Mouse (Mus musculus) megakaryocyte, embryonic 14.5 days (primary cell): Measurements from ENCODE around the gene Shb. TPM values are rescaled to one million over a fixed set of nuclear protein-coding genes. Genes with fewer than 3 reads are reported as not detected.

Experiments used
- H3K27me3 ChIP-seq: replicated peaks from 2 replicates; pipeline ENCODE3; 2012; ENCODE audit warnings: inconsistent platforms
- H3K36me3 ChIP-seq: replicated peaks from 2 replicates; pipeline ENCODE3; 2012; ENCODE audit warnings: low read length, inconsistent platforms, mixed read lengths
- H3K4me1 ChIP-seq: 2 replicates; pipeline ENCODE4 v1.6.1; 2012; ENCODE audit warnings: inconsistent platforms
- H3K4me3 ChIP-seq: replicated peaks from 2 replicates; pipeline ENCODE3; 2012; ENCODE audit warnings: moderate library complexity, mild to moderate bottlenecking, inconsistent platforms
- H3K9me3 ChIP-seq: 2 replicates; pipeline ENCODE4 v1.6.1; 2012; ENCODE audit warnings: inconsistent platforms
- FLI1 ChIP-seq: IDR thresholded peaks from 2 replicates; pipeline ENCODE4 v1.6.1; 2012; ENCODE audit warnings: low read length, inconsistent platforms, mixed read lengths
- GATA1 ChIP-seq: IDR thresholded peaks from 3 replicates; pipeline ENCODE4 v1.6.1; 2012; ENCODE audit warnings: mixed read lengths, low read length, inconsistent platforms, borderline replicate concordance
- polyA plus RNA-seq: library from polyadenylated mRNA; stranded (reverse); fragments of >175 nt; gene quantifications from 2 replicates; pipeline ENCODE4 v1.2.3, GENCODE M21; 2012; ENCODE audit warnings: low replicate concordance; ENCODE audit not compliant: insufficient read depth

Shb gene
- polyA plus RNA-seq, 1 experiment = 20.2 TPM

DNA sequence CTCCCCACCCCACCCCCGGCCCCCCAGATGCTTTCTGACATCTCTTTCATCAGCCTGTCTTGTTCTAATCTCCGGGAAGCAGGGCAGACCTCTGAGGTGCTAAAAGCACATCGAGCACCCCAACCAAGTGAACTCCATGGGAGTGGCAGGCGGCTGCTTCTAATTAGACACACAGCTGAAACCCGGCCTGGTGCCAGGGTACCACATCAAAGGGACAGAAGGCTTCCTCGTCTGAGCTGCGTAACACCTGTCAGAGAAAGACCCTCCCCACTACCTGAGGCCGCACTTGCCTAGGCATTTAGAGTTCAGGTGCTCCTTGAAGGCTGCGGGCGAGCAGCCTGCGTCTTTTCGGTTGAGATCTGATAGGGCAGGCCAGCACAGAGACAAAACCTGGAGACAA is 67.7 kb downstream of the Shb start:
- H3K27me3 ChIP-seq = peaks cover under 1% of the 10 kb centered on the region
- no peak overlapping the region for H3K4me3 ChIP-seq
- peaks cover 19% of the 10 kb centered on the region for H3K36me3 ChIP-seq
- no peak for TF ChIP-seq GATA1
- no peak for TF ChIP-seq FLI1
- no peaks in the 10 kb centered on the region for H3K9me3 ChIP-seq
- peaks cover 59% of the 10 kb centered on the region for H3K4me1 ChIP-seq

DNA sequence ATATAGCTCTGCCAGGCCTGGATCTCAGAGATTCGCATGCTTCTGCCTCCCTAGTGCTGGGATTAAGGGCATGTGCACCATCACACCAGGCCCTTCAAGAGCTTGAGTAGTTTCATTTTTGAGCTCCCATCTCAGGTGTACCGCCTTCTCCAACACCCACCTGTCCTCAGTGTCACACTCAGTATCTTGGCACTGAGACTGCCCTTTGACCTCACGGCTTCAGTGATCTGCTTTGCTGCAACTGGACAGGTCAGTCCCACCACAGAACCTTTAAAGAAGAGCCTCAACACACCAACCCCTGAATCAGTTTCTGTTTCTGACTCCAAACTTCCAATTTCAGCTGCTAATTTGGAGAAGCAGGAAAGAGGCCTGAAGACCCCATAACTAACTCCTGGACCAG is 68.1 kb downstream of the Shb start:
- Histone ChIP-seq H3K4me3 (no peak overlapping the region), H3K36me3 (peaks cover 21% of the 10 kb centered on the region), H3K4me1 (peaks cover 60% of the 10 kb centered on the region), H3K27me3 (peaks cover 3% of the 10 kb centered on the region), H3K9me3 (no peaks in the 10 kb centered on the region)
- TF ChIP-seq GATA1 (no peak), FLI1 (no peak)

- peaks cover 28% of the 10 kb centered on the region for H3K36me3 ChIP-seq
- TF ChIP-seq GATA1 = no peak
- TF ChIP-seq FLI1 = no peak
- H3K27me3 ChIP-seq = peaks cover 3% of the 10 kb centered on the region
- no peak overlapping the region for H3K4me3 ChIP-seq
- no peaks in the 10 kb centered on the region for H3K9me3 ChIP-seq
- peaks cover 62% of the 10 kb centered on the region for H3K4me1 ChIP-seq
Measured at GRCm38 (mm10) chr4:45462628-45463027, 69.6 kb downstream of the Shb start.

- no peak for TF ChIP-seq GATA1
- TF ChIP-seq FLI1 = no peak
- peaks cover 61% of the 10 kb centered on the region for H3K4me1 ChIP-seq
- H3K4me3 ChIP-seq = no peak overlapping the region
- no peaks in the 10 kb centered on the region for H3K9me3 ChIP-seq
- peaks cover 3% of the 10 kb centered on the region for H3K27me3 ChIP-seq
- H3K36me3 ChIP-seq = peaks cover 33% of the 10 kb centered on the region
Measured at GRCm38 (mm10) chr4:45461661-45462060, 70.6 kb downstream of the Shb start.

GRCm38 (mm10) chr4:45459375-45459774 is 72.9 kb downstream of the Shb start:
- Histone ChIP-seq H3K4me1 (peaks cover 62% of the 10 kb centered on the region), H3K36me3 (peaks cover 44% of the 10 kb centered on the region), H3K27me3 (peaks cover 3% of the 10 kb centered on the region), H3K4me3 (no peak overlapping the region), H3K9me3 (no peaks in the 10 kb centered on the region)
- no peak for TF ChIP-seq GATA1
- no peak for TF ChIP-seq FLI1

GRCm38 (mm10) chr4:45457543-45457942 is 74.7 kb downstream of the Shb start:
- no peak for TF ChIP-seq FLI1
- TF ChIP-seq GATA1 = no peak
- peaks cover 3% of the 10 kb centered on the region for H3K27me3 ChIP-seq
- no peak overlapping the region for H3K4me3 ChIP-seq
- H3K9me3 ChIP-seq = no peaks in the 10 kb centered on the region
- H3K36me3 ChIP-seq = peaks cover 55% of the 10 kb centered on the region
- H3K4me1 ChIP-seq = peaks cover 66% of the 10 kb centered on the region

DNA sequence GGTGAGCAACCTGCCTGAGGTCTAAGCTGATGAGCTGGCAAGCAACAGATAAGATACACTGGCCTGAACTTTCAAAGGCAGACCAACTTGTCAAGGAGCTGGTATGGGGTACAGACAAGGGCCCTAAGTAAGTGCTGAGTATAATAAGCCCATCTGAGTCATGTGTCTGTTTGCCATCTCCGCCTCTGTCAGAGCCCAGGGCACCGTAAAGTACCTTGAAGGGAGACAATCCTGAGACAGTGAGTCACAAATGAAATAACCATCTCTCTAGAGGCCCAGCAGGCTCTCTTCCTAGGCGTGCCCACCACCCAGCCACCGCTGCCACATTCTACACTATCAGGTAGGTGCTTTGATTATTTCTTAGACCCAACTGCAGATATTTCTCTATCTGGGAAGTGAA is 77.3 kb downstream of the Shb start:
- TF ChIP-seq GATA1 (no peak), FLI1 (no peak)
- Histone ChIP-seq H3K4me1 (peaks cover 70% of the 10 kb centered on the region), H3K9me3 (no peaks in the 10 kb centered on the region), H3K4me3 (no peak overlapping the region), H3K36me3 (peaks cover 59% of the 10 kb centered on the region), H3K27me3 (peaks cover 3% of the 10 kb centered on the region)

- no peaks in the 10 kb centered on the region for H3K27me3 ChIP-seq
- TF ChIP-seq GATA1 (no peak), FLI1 (no peak)
- H3K4me3 ChIP-seq = no peak overlapping the region
- H3K4me1 ChIP-seq = peaks cover 68% of the 10 kb centered on the region
- H3K9me3 ChIP-seq = no peaks in the 10 kb centered on the region
- peaks cover 52% of the 10 kb centered on the region for H3K36me3 ChIP-seq
Measured at GRCm38 (mm10) chr4:45453271-45453851, 78.9 kb downstream of the Shb start.

- peaks cover 68% of the 10 kb centered on the region for H3K4me1 ChIP-seq
Measured at GRCm38 (mm10) chr4:45452569-45453111, 79.6 kb downstream of the Shb start.

GRCm38 (mm10) chr4:45449012-45449411 is 83.3 kb downstream of the Shb start:
- Histone ChIP-seq H3K27me3 (no peaks in the 10 kb centered on the region), H3K4me1 (peaks cover 79% of the 10 kb centered on the region), H3K9me3 (no peaks in the 10 kb centered on the region), H3K36me3 (peaks cover 51% of the 10 kb centered on the region), H3K4me3 (no peak overlapping the region)
- TF ChIP-seq GATA1 (no peak), FLI1 (no peak)

More at GRCm38 (mm10) chr4:45452569-45453111, 79.6 kb downstream of the Shb start:
- H3K4me3 ChIP-seq = peak overlapping the region; percentile 85
- H3K27me3 ChIP-seq = no peaks in the 10 kb centered on the region
- TF ChIP-seq GATA1 (no peak), FLI1 (no peak)
- H3K36me3 ChIP-seq = peaks cover 47% of the 10 kb centered on the region
- no peaks in the 10 kb centered on the region for H3K9me3 ChIP-seq
